Mouse (Mus musculus): ENCODE results near the gene Rabgef1.

GRCm38 (mm10) chr5:130129524-130129793 lies 42.1 kb upstream of the Rabgef1 start:
- TF ChIP-seq POLR2AphosphoS5 (IDR thresholded peaks at IDR 0.05; ENCODE audit: insufficient replicate concordance, low read depth, low read length) (no peak), CTCF (IDR thresholded peaks at IDR 0.05; ENCODE audit: low read depth, low read length) (no peak)

Data from G1E (cell line).